Comparison of ENCODE assay signal across 19 mouse cellular contexts in genomic region chr9:77054426-77055193, GRCm38 (mm10). TPM values are rescaled to one million over a fixed set of nuclear protein-coding genes. Genes with fewer than 3 reads are reported as not detected.
"Had no signal": no experiment of that assay in that cellular context is flagged by ENCODE, and none has a peak within 500 bp of the region (broad histone marks: within the 10 kb centered on the region; RNA-seq: fewer than 3 reads in every experiment).

No protein-coding gene starts in this region.

- H3K9ac ChIP-seq: kidney, embryonic 15.5 days; liver, embryonic 12.5 days; lung, embryonic 14.5 days; stomach, embryonic 15.5 days had no signal

- H3K36me3 ChIP-seq: kidney, embryonic 15.5 days; limb, embryonic 10.5 days; liver, embryonic 12.5 days; stomach, embryonic 15.5 days had no signal

- H3K27me3 ChIP-seq: kidney, embryonic 15.5 days; liver, embryonic 12.5 days; stomach, embryonic 15.5 days had no signal

- DNase-seq: kidney, adult 2 months; kidney, postnatal 14 days; lung, embryonic 14.5 days; lung, postnatal 10 days; lung, postnatal 4 days; retina, postnatal 1 day; right cerebral cortex, postnatal 14 days; thymus, adult 2 months; thymus, postnatal 36 days had no signal

- H3K27ac ChIP-seq: kidney, embryonic 15.5 days; limb, embryonic 10.5 days; liver, embryonic 12.5 days; stomach, embryonic 15.5 days had no signal

- H3K4me2 ChIP-seq: kidney, embryonic 15.5 days; liver, embryonic 12.5 days; lung, embryonic 14.5 days; stomach, embryonic 15.5 days had no signal

- H3K4me3 ChIP-seq: kidney, embryonic 15.5 days; limb, embryonic 10.5 days; liver, embryonic 12.5 days; stomach, embryonic 15.5 days had no signal

- H3K4me1 ChIP-seq: kidney, embryonic 15.5 days; limb, embryonic 10.5 days; liver, embryonic 12.5 days; stomach, embryonic 15.5 days had no signal

- H3K9me3 ChIP-seq: kidney, embryonic 15.5 days; limb, embryonic 10.5 days; liver, embryonic 12.5 days; stomach, embryonic 15.5 days had no signal

- ATAC-seq: intestine, embryonic 16.5 days; liver, embryonic 12.5 days had no signal

RNA-seq across cellular contexts. Expression of gene Tinag, which starts 9.0 kb away (rescaled TPM):
- total RNA-seq: layer of hippocampus, adult 8-10 months; megakaryocyte, adult 5-6 weeks; monocyte, adult 5-6 weeks had no signal
- polyA plus RNA-seq: limb, embryonic 10.5 days; liver, embryonic 12.5 days; spleen, adult 2 months; testis, adult 2 months had no signal
